Mouse (Mus musculus) heart, postnatal 0 days (tissue): ENCODE measurements around the gene Rac2. TPM values are rescaled to one million over a fixed set of nuclear protein-coding genes. Genes with fewer than 3 reads are reported as not detected.

Experiments
- ATAC-seq: fragments of 200-750 bp; cut with Nextera tagmentation; 2 replicates; pipeline ENCODE4 v1.8.0; 2017; ENCODE audit warnings: low read depth, moderate number of reproducible peaks, moderate library complexity; ENCODE audit not compliant: insufficient read depth
- DNase-seq: peaks from one replicate; pipeline ENCODE4 v3.0.0-alpha.2; 2016; ENCODE audit warnings: low spot score
- H3K27ac ChIP-seq: fragments of 300-500 bp; sonication (generic); 2 replicates; pipeline ENCODE4 v1.5.1; 2014; ENCODE audit warnings: low read depth, mild to moderate bottlenecking
- H3K27me3 ChIP-seq: fragments of 300-500 bp; sonication (generic); 2 replicates; pipeline ENCODE4 v1.6.1; 2014; ENCODE audit warnings: low read length, mixed read lengths; ENCODE audit not compliant: control insufficient read depth, insufficient read depth
- H3K36me3 ChIP-seq: fragments of 300-500 bp; sonication (generic); replicated peaks from 2 replicates; pipeline ENCODE4 v1.6.1; 2014; ENCODE audit warnings: low read length, mixed read lengths; ENCODE audit not compliant: control insufficient read depth, insufficient read depth
- H3K4me1 ChIP-seq: fragments of 300-500 bp; sonication (generic); 2 replicates; pipeline ENCODE4 v1.6.1; 2014; ENCODE audit warnings: antibody characterized with exemption; ENCODE audit not compliant: control insufficient read depth, insufficient read depth
- H3K4me2 ChIP-seq: fragments of 300-500 bp; sonication (generic); 2 replicates; pipeline ENCODE4 v1.6.1; 2014; ENCODE audit warnings: low read depth, mild to moderate bottlenecking, low read length, moderate library complexity
- H3K4me3 ChIP-seq: fragments of 300-500 bp; sonication (generic); 2 replicates; pipeline ENCODE4 v1.5.1; 2014; ENCODE audit warnings: low read depth, low read length
- H3K9ac ChIP-seq: fragments of 300-500 bp; sonication (generic); replicated peaks from 2 replicates; pipeline ENCODE4 v1.6.1; 2014; ENCODE audit warnings: low read depth, low read length, mixed read lengths
- H3K9me3 ChIP-seq: fragments of 300-500 bp; sonication (generic); replicated peaks from 2 replicates; pipeline ENCODE4 v1.6.1; 2016; ENCODE audit warnings: low read length; ENCODE audit not compliant: control insufficient read depth
- CTCF ChIP-seq: IDR thresholded peaks from 2 replicates; pipeline ENCODE4 v1.5.1; 2016; ENCODE audit warnings: antibody characterized with exemption, control low read depth, low read depth
- EP300 ChIP-seq: IDR thresholded peaks from 2 replicates; pipeline ENCODE4 v1.6.1; 2016; ENCODE audit warnings: antibody characterized with exemption, low read depth
- WGBS: fragments of 180-500 bp; shearing (Covaris S2); extraction: QIAGEN DNeasy Blood & Tissue Kit; methylation state at CpG from one replicate; pipeline ENCODE4 v1.1.7; 2014; 5-methylcytosine and 5-hydroxymethylcytosine counted together
- polyA plus RNA-seq: library from polyadenylated mRNA; unstranded; fragments of >200 nt; fragmentation: Nextera tagmentation; extraction: Ambion mirVana; gene quantifications from 2 replicates; pipeline ENCODE4 v1.2.1, GENCODE M21; 2015
- total RNA-seq: library from RNA; depleted of rRNA; stranded (reverse); fragments of >200 nt; gene quantifications from 2 replicates; pipeline ENCODE4 v1.2.3, GENCODE M21; 2014; ENCODE audit warnings: low replicate concordance

Gene Rac2
- total and polyA plus RNA-seq, 2 experiments from 2014 or later = 3.1 to 4.0 TPM

DNA sequence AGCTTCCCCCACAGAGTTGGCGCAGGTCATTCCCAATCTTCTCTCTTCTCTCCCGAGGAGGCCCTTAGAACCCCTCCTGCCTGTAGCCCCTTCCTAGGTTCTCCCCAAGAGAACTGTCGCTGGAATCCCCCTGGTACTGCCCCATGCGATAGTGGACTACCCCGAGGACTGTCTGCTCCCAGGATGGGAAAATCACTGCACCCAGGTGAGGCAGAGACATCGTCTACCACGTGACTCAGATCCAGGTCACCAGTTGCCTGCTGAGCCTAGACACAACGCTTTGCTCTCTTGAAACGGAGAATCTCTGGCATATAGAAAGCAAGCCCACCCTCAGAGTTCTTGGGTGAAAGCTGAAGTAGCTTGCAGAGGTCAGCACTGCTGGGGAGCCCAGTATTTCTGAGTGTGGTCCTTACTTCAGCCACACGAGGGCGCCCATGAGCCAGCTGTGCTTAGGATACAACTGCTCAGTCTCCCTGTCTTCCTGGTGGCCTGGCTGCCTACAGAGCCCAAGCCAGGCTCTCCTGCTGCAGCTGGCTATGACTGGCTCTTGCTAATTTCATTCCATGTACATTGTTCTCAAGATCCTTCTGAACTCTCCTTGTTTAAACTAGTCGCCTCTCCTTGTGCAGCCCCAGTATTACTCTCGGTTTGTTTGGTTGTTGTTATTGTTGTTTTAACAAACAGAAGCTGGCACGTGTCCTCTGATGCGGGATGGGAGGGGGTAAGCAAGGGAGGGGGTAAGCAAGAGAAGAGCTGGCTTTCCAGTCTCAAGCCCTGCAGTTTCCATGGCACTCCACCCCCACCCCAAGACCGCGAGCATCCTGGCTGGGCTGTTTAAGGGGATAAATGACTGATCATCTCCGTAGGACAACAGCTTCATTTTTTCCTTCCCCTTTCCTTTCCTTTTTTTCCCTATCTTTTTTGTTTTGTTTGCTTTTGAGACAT lies 14.7 kb upstream of the Rac2 start:
- TF ChIP-seq CTCF = peak; percentile 92
- TF ChIP-seq EP300 = no peak
- DNase-seq (peak; percentile 80), ATAC-seq (peak; percentile 71)
- WGBS = 52% methylated on average over 18 of the region's 18 CpGs
- Histone ChIP-seq H3K27me3 (no peaks in the 10 kb centered on the region), H3K4me1 (no peaks in the 10 kb centered on the region), H3K4me2 (no peak overlapping the region), H3K9ac (no peak overlapping the region), H3K9me3 (no peaks in the 10 kb centered on the region; the same call in 1 of the 2 replicates), H3K27ac (no peak overlapping the region), H3K36me3 (no peaks in the 10 kb centered on the region), H3K4me3 (no peak overlapping the region)

DNA sequence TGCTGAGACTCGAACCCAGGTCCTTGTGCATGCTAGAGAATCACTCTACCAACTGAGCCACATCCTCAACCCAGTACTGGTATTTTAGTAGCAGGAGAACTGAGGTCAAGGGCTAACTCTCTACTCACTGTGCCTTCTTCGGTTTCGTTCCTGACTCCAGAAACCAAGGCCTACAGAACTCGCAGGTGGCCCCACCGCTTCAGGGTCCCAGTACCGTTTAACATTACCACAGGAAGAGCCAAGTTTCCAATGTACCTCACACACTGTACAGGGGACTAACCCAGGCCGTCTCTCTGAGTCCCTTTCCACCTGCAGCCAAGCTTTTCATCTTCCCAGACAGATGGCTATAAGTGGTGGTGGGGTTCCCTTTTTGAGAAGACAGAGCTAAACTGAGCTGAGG lies 12.8 kb upstream of the Rac2 start:
- H3K27me3 ChIP-seq = no peaks in the 10 kb centered on the region
- H3K27ac ChIP-seq = no peak overlapping the region
- 0 out of 2 replicates have a peak, but pooled peaks cover 5% of the 10 kb centered on the region for H3K4me1 ChIP-seq
- no peak overlapping the region for H3K4me2 ChIP-seq
- ATAC-seq = no peak
- H3K4me3 ChIP-seq = no peak overlapping the region
- no peaks in the 10 kb centered on the region for H3K36me3 ChIP-seq
- TF ChIP-seq CTCF (no peak), EP300 (no peak)
- H3K9me3 ChIP-seq = no peaks in the 10 kb centered on the region; the same call in 1 of the 2 replicates
- no peak for DNase-seq
- WGBS = 85% methylated on average over 7 of the region's 7 CpGs
- H3K9ac ChIP-seq = no peak overlapping the region

DNA sequence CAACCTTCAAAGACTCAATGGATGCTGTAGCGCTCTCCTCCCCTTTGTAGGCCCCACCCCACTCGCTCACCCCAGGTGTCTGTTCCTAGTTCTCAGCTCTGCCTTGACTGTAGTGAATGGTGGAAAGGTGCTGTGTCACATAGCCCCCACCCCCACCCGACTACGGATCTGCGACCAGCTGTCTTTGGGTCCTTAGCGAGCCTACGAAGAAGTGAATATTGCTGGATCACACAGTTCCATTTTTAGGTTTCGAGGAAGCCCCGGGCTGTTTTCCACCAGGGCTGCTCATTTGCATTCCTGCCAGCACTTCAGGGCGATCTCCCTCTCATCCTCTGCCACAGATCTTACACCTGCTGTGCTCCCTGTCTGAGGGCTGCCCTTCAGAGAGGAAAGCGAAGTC lies 10.8 kb upstream of the Rac2 start:
- H3K27ac ChIP-seq = no peak overlapping the region
- H3K4me3 ChIP-seq = no peak overlapping the region
- no peaks in the 10 kb centered on the region for H3K36me3 ChIP-seq
- ATAC-seq (no peak), DNase-seq (no peak)
- peaks cover 5% of the 10 kb centered on the region; the same call in 1 of the 2 replicates for H3K4me1 ChIP-seq
- H3K9ac ChIP-seq = no peak overlapping the region
- H3K9me3 ChIP-seq = no peaks in the 10 kb centered on the region; the same call in 1 of the 2 replicates
- H3K4me2 ChIP-seq = no peak overlapping the region
- 24% methylated on average over 11 of the region's 11 CpGs for WGBS
- TF ChIP-seq EP300 (no peak), CTCF (no peak)
- H3K27me3 ChIP-seq = no peaks in the 10 kb centered on the region

DNA sequence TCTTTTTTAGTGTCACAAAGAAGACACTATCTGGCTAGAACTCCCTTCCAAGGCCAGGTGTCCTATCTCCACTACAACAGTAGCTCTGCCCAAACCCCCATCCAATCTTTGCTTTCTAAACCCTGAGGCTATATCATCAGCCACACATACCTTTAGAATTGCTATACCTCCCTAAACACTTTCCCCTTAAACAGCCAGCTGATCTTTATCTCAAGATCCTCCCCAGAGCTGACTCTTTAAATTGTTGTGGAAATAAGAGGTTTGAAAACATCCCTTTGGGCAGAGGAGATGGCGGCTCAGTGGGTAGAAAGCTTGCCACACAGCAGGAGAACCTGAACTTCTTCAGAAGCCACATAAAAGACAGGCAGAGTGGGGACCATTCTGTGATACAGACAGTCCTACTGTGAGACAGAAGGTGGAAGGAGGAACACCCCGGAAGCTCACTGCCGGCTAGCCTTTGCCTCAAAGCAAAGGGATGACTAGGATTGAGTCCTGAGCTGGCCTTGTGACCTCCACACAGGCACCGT lies 3.8 kb upstream of the Rac2 start:
- no peak for ATAC-seq
- WGBS = 57% methylated on average over 4 of the region's 4 CpGs

DNA sequence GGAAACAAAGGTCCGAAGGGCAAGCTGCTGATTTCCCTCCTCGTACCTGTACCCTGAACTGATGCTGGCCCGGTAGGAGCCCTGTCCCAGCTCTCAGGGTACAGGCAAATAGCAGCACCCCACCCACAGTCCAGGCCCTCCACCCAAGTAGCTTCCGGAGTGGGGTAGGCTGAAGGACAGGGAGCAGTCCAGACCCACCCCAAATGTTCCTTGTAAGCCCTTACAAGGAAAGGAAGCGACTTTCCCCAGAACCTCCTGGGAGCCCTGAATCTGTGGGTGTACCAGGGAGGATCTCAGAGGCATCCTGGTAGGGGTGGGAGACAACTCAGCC lies 348 bp downstream of the Rac2 start:
- H3K27me3 ChIP-seq = no peaks in the 10 kb centered on the region
- H3K9ac ChIP-seq = no peak overlapping the region; the same call in 1 of the 2 replicates
- H3K4me3 ChIP-seq = peak overlapping the region; percentile 23; the same call in 1 of the 2 replicates
- TF ChIP-seq EP300 (no peak), CTCF (no peak)
- 81% methylated on average over 5 of the region's 5 CpGs for WGBS
- ATAC-seq = no peak
- no peaks in the 10 kb centered on the region for H3K36me3 ChIP-seq
- H3K9me3 ChIP-seq = no peaks in the 10 kb centered on the region
- peaks cover 3% of the 10 kb centered on the region; the same call in 1 of the 2 replicates for H3K4me1 ChIP-seq
- H3K27ac ChIP-seq = peak overlapping the region; percentile 49
- DNase-seq = no peak
- H3K4me2 ChIP-seq = peak overlapping the region; percentile 22; the same call in 1 of the 2 replicates

More for the DNA sequence above, 3.8 kb upstream of the Rac2 start:
- Histone ChIP-seq H3K9me3 (no peaks in the 10 kb centered on the region), H3K4me3 (no peak overlapping the region), H3K4me2 (no peak overlapping the region), H3K27ac (no peak overlapping the region), H3K27me3 (no peaks in the 10 kb centered on the region), H3K36me3 (no peaks in the 10 kb centered on the region), H3K9ac (no peak overlapping the region), H3K4me1 (peaks cover 9% of the 10 kb centered on the region)
- no peak for DNase-seq
- TF ChIP-seq CTCF (no peak), EP300 (no peak)
